Mouse (Mus musculus) c-Kit-negative CD71-positive TER-119-positive erythroid progenitor cells, embryonic 14.5 days (primary cell): ENCODE measurements around the gene Fam213a.
"Not testable (repeated sequence)": the region's sequence is repeated elsewhere in the genome, so short reads cannot be mapped to it uniquely, and the experiment has no call there.

ENCODE experiments used
- DNase-seq: peaks from one replicate; pipeline ENCODE4 v3.0.0-alpha.2; 2013; ENCODE audit warnings: low read depth, low spot score

Gene Fam213a

DNA sequence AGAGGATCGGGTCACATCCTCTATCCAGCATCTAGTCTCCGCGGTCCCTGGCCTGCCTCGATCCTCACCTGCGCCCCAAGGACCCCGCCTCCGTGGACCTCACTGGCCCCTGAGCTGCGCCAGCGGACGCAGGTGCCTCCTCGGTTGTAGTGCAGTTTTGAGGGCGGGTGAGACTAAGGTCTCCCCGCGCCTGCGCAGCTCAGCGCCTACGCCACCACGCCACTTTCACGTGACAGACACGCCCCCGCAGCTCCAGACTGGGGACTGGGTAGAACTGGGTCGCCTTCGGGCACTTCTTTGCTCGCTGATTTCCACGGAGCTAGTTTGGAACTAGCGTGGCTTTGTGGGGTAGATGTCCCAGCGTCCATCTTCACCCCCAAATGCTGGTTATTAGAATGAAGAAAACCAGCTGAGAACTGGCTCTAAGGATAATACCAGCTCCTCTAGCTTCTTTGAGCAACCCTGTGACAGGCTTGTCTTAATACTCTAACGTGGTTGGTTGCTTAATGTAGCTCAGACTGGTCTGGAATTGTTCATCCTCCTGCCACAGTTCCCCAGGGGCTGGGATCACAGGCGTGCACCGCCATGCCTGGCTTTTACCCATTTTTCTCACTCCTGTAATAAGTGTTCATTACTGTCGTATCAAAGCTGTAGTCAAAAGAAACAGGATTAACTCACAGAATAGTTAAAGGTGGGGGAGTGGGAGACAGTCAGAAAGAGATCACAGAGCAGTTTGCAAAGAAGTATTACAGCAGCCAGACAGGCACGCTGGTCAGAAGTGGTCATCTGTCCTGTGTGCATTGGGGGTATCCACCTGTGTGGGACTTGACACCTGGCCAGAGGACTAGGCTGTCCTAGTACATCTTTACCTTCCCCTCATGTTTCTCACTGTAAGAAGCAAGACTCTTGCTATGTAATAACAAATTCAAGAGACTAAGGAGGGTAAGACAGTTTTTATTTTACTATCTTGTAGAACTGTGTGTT lies at the start of gene Fam213a:
Gene Fam213a, minus strand, starts transcription at position 159 of the 984 bp plus-strand sequence.
- peak; percentile 77 for DNase-seq

- DNase-seq: not testable (repeated sequence)
Measured at GRCm38 (mm10) chr14:41053190-41053589, 39.6 kb upstream of the Fam213a start.

DNA sequence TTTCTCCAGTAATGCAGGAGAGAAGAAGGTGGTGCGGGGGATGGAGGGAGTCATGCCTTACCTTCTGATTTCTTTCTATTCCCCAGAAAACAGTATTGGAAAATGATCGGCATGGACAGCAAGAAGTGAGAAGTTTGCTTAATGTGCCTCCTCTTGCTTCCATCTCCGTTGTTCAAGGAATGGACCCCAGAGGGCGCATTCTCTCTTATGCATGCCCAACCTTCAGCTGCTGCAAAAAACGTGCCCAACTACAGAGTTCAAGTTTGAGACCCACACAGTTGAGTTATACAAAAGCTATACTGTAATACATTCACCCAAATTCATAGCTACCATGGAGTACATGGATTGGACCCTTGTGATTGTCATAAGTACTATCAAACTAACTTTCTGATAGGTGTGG lies 38.9 kb upstream of the Fam213a start:
- no peak for DNase-seq

- DNase-seq: no peak
Measured at GRCm38 (mm10) chr14:41050471-41050870, 36.9 kb upstream of the Fam213a start.

DNA sequence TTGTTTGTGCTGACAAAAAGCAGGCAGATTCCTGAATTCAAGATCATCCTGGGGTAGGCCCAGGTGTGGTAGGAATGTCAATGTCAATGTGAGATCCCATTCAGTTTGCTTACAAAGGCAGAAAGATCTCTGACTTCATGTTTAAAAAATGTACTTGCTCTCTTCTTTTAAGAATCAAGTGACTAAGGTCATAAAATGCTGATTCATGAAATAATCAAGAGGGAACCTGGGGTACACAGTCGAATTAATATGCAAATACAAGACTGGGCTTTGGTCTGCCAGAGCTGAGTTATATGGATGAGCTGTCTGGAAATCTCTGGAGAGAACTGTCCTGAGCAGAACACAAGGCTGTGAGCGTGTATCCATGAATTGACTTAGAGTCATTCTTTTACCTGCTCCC lies 33.8 kb upstream of the Fam213a start:
- no peak for DNase-seq

DNA sequence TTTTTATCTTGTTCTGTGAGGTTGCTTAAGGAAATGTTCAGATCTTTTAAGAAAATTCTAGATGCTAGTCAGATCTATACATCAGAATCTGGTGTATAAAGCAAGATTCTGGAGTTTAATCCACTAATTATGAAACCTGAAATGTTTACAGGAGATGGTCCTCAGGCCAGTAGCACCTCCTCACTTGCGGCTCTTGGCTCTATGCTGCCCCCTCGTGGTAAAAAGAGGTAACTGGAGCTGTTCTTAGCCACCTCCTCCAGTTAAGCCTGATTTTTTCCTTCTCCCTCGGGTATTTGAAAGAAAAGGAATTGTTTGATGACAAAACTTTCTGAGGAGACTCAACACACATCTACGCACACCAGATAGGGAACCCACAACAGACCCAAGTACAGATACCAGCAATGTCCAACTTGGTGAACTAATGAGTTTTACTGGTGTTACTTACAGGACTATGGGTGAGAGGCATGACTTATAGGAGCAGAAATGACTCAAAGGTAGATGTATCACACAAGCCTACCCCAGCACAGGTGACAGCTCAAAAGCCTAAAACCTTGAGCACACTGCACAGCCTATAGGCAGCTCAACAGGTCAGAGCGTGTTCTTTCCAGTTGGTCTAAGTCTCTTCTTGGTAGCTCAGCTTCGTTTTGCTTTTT lies 21.7 kb upstream of the Fam213a start:
- DNase-seq: peak; percentile 65

DNA sequence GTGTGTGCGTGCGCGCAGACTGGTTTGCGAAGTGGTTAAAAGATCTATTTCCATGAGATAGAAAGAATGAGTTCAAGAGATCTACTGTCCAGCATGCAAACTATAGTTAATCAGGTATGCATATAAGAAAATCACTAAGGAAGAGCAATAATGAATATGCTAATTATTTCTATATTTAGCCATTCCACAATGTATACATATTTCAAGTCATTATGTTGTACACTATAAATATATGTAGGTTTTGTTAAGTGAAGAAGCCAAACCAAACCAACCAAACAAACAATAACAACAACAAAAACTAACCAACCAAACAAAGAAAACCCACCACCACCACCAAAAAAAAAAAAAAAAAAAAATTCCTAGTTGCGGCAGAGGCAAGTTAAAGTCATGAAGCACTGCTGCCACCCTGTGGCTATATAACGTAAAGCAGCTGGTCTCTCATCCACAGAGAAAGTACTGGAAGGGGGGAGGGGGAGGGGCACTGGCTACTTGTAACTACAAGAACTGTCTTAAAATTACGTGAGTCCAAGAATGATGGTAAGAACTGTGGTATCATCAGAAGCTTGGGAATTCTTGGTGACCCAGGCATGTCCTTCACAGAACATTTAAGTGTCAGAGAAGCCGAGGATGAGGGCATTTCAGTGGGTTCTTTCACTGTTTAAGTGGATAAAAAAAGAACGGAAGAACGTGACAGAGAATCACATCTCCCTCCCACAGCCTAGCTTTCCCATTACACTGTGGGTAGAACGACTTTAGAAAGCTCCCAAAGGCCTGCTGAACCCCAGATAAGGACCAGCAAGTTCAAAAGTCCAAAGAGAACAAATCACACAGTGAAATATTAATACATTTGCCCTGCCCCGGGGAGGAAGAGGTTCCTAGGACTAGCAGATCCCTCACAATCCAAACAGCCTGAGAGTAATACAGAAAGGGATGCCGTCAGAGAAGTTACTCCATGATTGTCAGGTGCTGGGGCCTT lies 19.8 kb upstream of the Fam213a start:
- peak; percentile 62 for DNase-seq

- DNase-seq: no peak
Measured at GRCm38 (mm10) chr14:41030989-41031513, 17.5 kb upstream of the Fam213a start.

GRCm38 (mm10) chr14:41029303-41029702 lies 15.7 kb upstream of the Fam213a start:
- no peak for DNase-seq

- DNase-seq: no peak
Measured at GRCm38 (mm10) chr14:41025594-41026284, 12.2 kb upstream of the Fam213a start.

DNA sequence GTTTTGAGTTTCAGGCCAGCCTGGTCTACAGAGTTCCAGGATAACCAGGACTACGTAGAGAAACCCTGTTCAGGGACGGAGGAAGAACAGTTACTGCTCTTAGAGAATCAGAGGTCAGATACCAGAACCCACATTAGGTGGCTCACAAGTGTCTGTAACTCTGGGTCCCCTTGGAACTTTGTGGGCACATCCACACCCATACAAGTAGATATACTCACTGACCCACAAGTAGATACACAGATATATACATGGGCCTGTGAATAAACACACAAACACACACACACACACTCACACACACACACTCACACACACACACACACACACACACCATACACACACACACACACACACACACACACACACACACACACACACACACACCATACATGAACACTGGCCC lies 11.5 kb upstream of the Fam213a start:
- no peak for DNase-seq

- no peak for DNase-seq
Measured at GRCm38 (mm10) chr14:41021246-41021645, 7.7 kb upstream of the Fam213a start.

GRCm38 (mm10) chr14:41017460-41017859 lies 3.9 kb upstream of the Fam213a start:
- DNase-seq: no peak

DNA sequence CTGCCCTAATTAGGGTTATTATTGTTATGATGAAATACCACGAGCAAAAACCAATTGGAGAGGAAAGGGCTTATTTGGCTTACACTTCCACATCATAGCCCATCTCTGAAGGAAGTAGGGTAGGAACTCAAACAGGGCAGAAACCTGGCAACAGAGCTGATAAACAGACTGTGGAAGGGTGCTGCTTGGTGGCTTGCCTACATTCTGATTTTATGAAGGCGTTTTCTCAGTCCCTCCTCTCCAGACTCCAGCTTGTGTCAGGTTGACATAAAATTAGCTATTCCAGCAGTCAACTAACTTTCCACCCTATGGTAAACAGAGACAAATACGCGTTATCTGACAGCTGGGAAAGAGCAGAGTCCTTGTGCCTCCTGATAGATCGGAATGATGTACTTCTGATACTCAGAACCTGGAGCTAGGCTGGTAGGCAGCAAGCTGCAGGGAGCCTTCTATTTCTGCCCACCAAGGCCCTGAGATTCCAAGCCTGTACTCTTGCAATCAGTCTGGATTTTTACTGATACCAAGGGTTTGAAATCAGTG lies 1.2 kb upstream of the Fam213a start:
- DNase-seq: no peak

GRCm38 (mm10) chr14:41013143-41013542 lies 445 bp downstream of the Fam213a start:
- no peak for DNase-seq

DNA sequence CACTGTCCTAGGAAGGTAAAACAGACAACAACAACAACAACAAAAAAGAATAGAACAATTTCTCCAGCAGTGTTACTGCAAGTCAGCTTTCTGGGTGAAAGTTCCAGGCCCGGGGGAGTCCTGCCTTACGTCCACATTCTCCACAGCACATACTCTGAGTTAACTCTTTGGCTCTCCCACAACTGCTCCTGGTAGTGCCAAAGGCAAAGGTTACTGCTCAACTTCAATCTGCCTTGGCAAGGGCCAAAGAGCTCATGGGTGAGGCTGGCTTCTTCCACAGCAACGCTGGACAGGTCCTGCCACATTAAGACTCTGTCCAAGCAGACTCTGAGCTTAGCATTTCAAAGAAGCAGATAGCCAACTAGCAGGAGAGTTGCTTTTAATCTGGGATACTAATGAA lies 1.7 kb downstream of the Fam213a start:
- no peak for DNase-seq

DNA sequence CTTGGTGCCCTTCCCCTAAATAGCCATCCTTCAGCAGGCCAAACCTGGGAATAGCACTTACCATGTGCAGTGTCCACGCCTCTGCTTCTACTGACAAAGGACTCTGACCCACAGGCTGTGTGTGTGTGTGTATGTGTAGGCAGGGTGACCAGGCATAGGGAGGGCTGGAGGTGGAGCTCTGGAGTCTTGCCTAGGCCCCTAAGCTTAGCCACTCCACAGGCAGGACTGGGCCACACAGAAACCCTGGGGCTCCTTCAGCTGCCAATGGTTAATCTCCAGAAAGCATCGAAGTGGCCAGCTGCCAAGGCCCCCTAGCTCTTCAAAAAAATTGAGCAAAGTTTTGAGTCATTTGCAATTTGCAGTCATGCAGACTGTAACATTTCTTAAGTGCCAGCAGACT lies 5.5 kb downstream of the Fam213a start:
- DNase-seq: no peak

GRCm38 (mm10) chr14:41007641-41008040 lies 5.9 kb downstream of the Fam213a start:
- DNase-seq: peak; percentile 55

GRCm38 (mm10) chr14:41006899-41007298 lies 6.7 kb downstream of the Fam213a start:
- peak; percentile 65 for DNase-seq

DNA sequence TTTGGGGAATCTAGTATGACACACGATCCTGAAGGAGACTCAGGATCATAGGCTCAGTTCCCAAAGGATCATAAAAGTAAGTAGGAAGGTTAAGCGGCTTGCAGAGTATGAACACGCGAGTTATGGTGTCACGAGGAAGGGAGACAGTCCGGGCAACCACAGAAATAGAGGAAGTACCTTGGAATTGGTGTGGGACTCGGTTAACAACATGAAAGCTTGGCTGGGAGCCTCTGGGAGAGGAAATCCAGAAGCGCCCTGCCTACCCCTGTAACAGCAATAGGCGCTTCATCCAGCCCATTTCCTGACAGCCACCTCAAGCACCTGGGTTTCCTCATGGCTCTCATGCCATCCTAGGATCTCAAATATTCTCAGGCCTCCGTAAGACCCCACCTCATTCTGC lies 7.3 kb downstream of the Fam213a start:
- DNase-seq: no peak
